Mouse (Mus musculus) myocyte (in vitro differentiated cells): ENCODE data around the gene 1700016D06Rik.
A peak's percentile ranks its signal among the peaks of the same experiment; 100 is the strongest.

ENCODE experiments used
- MAX ChIP-seq: IDR thresholded peaks from one replicate; pipeline ENCODE4 v1.6.1; 2011; ENCODE audit warnings: low read depth, mild to moderate bottlenecking, control low read depth
- MYOD1 ChIP-seq, 3 experiments: IDR thresholded peaks; one replicate each; pipeline ENCODE4 v1.6.1; 2011; ENCODE audit warnings: control low read depth in 2 of 3, low read depth in 2 of 3, mild to moderate bottlenecking in 2 of 3, moderate library complexity in 1 of 3; ENCODE audit not compliant: insufficient read length in 2 of 3, control insufficient read depth in 1 of 3
- POLR2A ChIP-seq: IDR thresholded peaks from one replicate; pipeline ENCODE4 v1.6.1; 2011; ENCODE audit warnings: low read depth, mild to moderate bottlenecking, control low read depth, moderate library complexity; ENCODE audit not compliant: insufficient read length
- POLR2AphosphoS2 ChIP-seq: IDR thresholded peaks from one replicate; pipeline ENCODE4 v1.6.1; 2011; ENCODE audit warnings: low read depth, control low read depth; ENCODE audit not compliant: insufficient read length

- TF ChIP-seq POLR2AphosphoS2 (no peak), POLR2A (no peak), MAX (no peak), MYOD1 (IDR thresholded peaks at IDR 0.05; ENCODE audit: control insufficient read depth in 1 of 3, insufficient read length in 2 of 3, low read depth in 2 of 3) (peak in 2 of 3 experiments; percentile 61 to 75)
Measured at GRCm38 (mm10) chr8:11749472-11749871, 48.6 kb upstream of the 1700016D06Rik start.
